Mouse (Mus musculus) retina, postnatal 1 day (tissue): ENCODE results near the gene Mat1a.

ENCODE experiments used
- DNase-seq: peaks from one replicate; pipeline ENCODE4 v3.0.0-alpha.2; 2012

The Mat1a gene

DNA sequence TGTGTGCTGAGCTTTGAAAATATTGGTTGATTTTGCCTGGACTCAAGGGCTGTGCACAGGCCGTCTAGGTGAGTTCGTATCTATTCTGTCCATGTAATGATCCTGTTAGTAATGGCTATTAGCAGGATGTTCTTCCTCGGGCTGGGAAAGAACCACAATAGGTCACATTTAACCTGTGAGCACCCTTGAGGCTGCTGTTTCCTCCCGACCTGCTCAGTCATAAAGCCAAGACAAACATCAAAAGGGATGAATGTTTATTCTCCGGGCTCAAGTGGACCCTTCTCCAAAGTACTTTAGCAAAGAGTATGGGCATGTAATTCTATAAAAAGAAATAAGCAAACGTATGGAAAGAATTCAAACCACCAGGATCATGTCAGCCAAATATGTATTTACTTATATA is 41.2 kb downstream of the Mat1a start:
- DNase-seq = no peak

- DNase-seq = no peak
Observed at GRCm38 (mm10) chr14:41146922-41147321, 42.1 kb downstream of the Mat1a start.

DNA sequence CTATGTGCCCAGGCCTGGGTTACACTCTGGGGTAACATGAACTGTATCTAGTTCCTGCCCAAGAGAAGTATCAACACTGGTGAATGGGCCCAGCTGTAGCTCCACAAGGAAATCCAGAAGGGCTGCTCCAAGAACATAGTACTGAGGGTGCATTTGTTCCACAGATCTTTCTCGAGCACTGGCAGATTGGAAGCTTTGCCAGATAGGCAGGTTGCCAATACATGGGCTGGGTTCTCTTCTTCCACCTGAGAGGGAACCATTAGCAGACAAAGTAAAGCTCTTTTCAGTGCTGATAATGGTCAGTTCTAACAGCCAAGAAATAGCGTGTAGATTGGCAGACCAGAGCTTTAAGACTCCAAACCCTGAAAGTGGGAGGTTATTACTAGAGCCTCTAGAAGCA is 42.5 kb downstream of the Mat1a start:
- no peak for DNase-seq

- DNase-seq = no peak
Observed at GRCm38 (mm10) chr14:41151220-41151898, 46.5 kb downstream of the Mat1a start, which contains the start of gene Mbl1. Gene Mbl1, plus strand, starts transcription at chr14:41151458.

DNA sequence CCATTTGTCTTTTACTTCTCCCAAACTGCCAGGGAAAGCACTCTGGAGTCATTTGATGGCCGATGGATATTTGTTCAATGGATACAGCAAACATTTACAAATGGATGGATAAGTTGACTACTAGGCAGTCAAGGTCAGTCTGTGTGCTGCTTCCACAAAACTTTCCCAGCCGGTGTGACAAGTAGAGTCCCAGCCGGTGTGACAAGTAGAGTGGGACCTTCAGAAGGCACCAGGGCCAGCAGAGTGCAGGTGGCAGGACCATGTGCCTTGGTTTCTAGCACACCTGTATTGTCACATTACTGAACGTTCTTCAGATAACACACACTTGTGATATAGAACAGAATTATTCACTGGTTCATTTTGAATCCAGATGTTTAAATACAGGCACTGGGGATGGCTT is 55.2 kb downstream of the Mat1a start:
- no peak for DNase-seq

GRCm38 (mm10) chr14:41160743-41161142 is 55.9 kb downstream of the Mat1a start:
- DNase-seq = no peak

GRCm38 (mm10) chr14:41162663-41163062 is 57.8 kb downstream of the Mat1a start:
- DNase-seq = peak; percentile 23

GRCm38 (mm10) chr14:41167278-41167677 is 62.4 kb downstream of the Mat1a start:
- DNase-seq = no peak

DNA sequence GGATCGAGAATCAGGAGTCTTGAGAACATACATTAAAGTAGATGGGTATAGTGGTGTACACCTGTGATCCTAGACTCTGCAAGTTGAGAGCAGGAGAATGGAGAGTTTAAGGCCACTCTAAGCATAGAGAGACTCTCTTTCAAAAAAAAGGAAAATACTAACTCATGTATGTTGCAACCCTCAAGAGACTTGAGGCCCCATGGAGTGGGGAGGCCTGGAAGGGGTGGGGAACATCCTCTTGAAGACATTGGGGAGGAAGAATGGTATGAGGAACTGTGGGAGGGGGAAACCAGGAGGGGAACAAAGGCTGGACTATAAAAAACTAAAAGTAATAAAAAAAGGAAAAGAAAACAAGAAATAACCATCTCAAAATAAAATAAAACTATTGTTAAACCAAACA is 63.7 kb downstream of the Mat1a start:
- DNase-seq = no peak

DNA sequence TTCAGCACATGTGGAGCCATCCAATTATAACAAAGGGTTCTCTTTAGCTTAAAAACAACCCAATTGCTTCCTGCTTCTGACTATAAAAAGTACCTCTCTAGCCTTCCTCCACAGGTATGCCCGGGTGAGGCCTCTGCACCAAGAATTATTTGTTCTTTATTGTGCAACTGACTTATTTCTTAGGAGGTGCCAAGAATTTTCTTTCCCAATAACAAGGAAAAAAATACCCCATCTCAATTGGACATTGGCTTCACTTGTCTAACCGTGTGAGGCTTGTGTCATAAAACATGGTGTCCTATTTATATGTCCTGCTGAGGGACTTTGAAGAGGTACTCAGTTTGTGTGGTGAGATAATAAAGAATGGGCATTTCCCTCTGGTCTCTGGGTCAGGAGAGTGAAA is 65.7 kb downstream of the Mat1a start:
- no peak for DNase-seq
